Comparison of ENCODE assay signal across 9 mouse cellular contexts in the genomic region with DNA sequence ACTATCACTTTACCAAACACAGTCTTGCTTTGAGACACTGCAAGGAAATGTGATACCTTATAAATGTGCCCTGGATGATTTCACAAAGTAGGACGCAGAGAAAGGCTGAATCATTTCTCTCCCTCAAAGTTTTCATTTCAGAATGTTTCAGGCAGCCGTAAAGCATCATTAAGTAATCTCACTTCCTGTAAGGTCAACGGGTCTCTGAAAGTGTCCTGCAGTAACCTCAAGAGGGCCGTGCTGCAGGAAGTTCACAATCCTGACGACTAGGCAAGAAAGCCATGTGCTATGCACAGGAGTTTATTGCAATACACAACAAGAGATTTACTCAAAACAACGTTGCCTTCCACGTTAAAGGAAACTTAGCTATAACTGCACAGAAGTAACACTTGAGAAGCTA. TPM values are rescaled to one million over a fixed set of nuclear protein-coding genes. Genes with fewer than 3 reads are reported as not detected.
DNase-seq lines count a peak whose midpoint lies in the region; ATAC-seq and TF ChIP-seq lines count a peak whose summit lies in the region.
"Had no signal": no experiment of that assay in that cellular context is flagged by ENCODE, and none has a peak within 500 bp of the region (broad histone marks: within the 10 kb centered on the region; RNA-seq: fewer than 3 reads in every experiment).

No protein-coding gene starts in this region.

- peak overlapping the region in 1 of 2 experiments; percentile 32; a peak in 2 of 4 replicates for H3K4me3 ChIP-seq in MEL (ENCODE audit: control insufficient read depth in 1 of 2, insufficient read depth in 1 of 2, low read depth in 2 of 2, low read length in 2 of 2)
- no peak overlapping the region for H3K4me3 ChIP-seq in intestine, embryonic 15.5 days (replicated peaks)
- no peak overlapping the region for H3K4me3 ChIP-seq in midbrain, embryonic 13.5 days (replicated peaks)
- H3K4me3 ChIP-seq: liver, embryonic 15.5 days had no signal

- H3K36me3 ChIP-seq in MEL (ENCODE audit: control insufficient read depth in 1 of 2, insufficient read depth in 2 of 2, low read length in 2 of 2) = peaks cover 3 to 17% of the 10 kb centered on the region in 2 experiments
- H3K36me3 ChIP-seq in intestine, embryonic 15.5 days = no peaks in the 10 kb centered on the region
- no peaks in the 10 kb centered on the region for H3K36me3 ChIP-seq in midbrain, embryonic 13.5 days
- H3K36me3 ChIP-seq: liver, embryonic 15.5 days had no signal

- intact Hi-C loops in heart, postnatal 10 days (cut with DNase I) = loop anchor here (10.0 kb wide), 1 partner anchor 685 kb away; no protein-coding TSS in a partner anchor
- intact Hi-C loops in heart, postnatal 36 days (cut with DNase I) = no loop called here

- TF ChIP-seq POLR2A in MEL (IDR thresholded peaks at IDR 0.05; ENCODE audit: control insufficient read depth in 1 of 2, insufficient read depth in 1 of 2, low read depth in 1 of 2, low read length in 2 of 2, poor library complexity in 1 of 2) = peak in 1 of 2 experiments; percentile 36; a peak in 1 of 4 replicates

- TF ChIP-seq EP300 in MEL (IDR thresholded peaks at IDR 0.05; ENCODE audit: low read depth in 1 of 2, low read length in 2 of 2) = peak; percentile 44 to 45; a peak in 3 of 4 replicates

- H3K27ac ChIP-seq in MEL (ENCODE audit: control insufficient read depth, low read depth, low read length) = peak overlapping the region; percentile 46
- H3K27ac ChIP-seq in intestine, embryonic 15.5 days = no peak overlapping the region
- H3K27ac ChIP-seq in midbrain, embryonic 13.5 days = no peak overlapping the region
- H3K27ac ChIP-seq: liver, embryonic 15.5 days had no signal

- ATAC-seq in megakaryocyte-erythroid progenitor cell, adult 5-6 weeks (replicated peaks; ENCODE audit: low FRiP score, low TSS enrichment, poor library complexity, severe bottlenecking) = peak; percentile 52; the same call in 1 of the 2 replicates
- no peak for ATAC-seq in intestine, embryonic 15.5 days
- no peak for ATAC-seq in midbrain, embryonic 13.5 days

- TF ChIP-seq CTCF in MEL (IDR thresholded peaks at IDR 0.05 in 2 of 3, conservative IDR thresholded peaks at IDR 0.05 in 1 of 3; ENCODE audit: control insufficient read depth in 1 of 3, insufficient read depth in 1 of 3, low read depth in 2 of 3, low read length in 3 of 3, poor library complexity in 1 of 3, severe bottlenecking in 1 of 3) = no peak

- peaks cover 11% of the 10 kb centered on the region; the same call in 1 of the 2 replicates for H3K79me2 ChIP-seq in MEL (ENCODE audit: control insufficient read depth, insufficient read depth, low read length, poor library complexity)

- peaks cover 8 to 21% of the 10 kb centered on the region in 2 experiments for H3K4me1 ChIP-seq in MEL (ENCODE audit: control insufficient read depth in 1 of 2, insufficient read depth in 2 of 2, low read length in 2 of 2)
- no peaks in the 10 kb centered on the region for H3K4me1 ChIP-seq in intestine, embryonic 15.5 days (replicated peaks)
- no peaks in the 10 kb centered on the region for H3K4me1 ChIP-seq in midbrain, embryonic 13.5 days (replicated peaks)

- no peak for TF ChIP-seq RAD21 in MEL (IDR thresholded peaks at IDR 0.05; ENCODE audit: low read depth, low read length)

- H3K9ac ChIP-seq in MEL (ENCODE audit: control insufficient read depth, low read depth, low read length, poor library complexity, severe bottlenecking) = peak overlapping the region; percentile 40
- H3K9ac ChIP-seq in intestine, embryonic 15.5 days = no peak overlapping the region
- no peak overlapping the region for H3K9ac ChIP-seq in midbrain, embryonic 13.5 days (replicated peaks)
- H3K9ac ChIP-seq: liver, embryonic 15.5 days had no signal

- WGBS in intestine, embryonic 15.5 days = 42% methylated on average over 7 of the region's 7 CpGs
- WGBS in midbrain, embryonic 13.5 days = 79% methylated on average over 7 of the region's 7 CpGs

- H3K27me3 ChIP-seq in MEL (ENCODE audit: control insufficient read depth in 1 of 2, insufficient read depth in 2 of 2, low read length in 2 of 2) = no peaks in the 10 kb centered on the region
- H3K27me3 ChIP-seq in intestine, embryonic 15.5 days (replicated peaks) = no peaks in the 10 kb centered on the region
- H3K27me3 ChIP-seq in midbrain, embryonic 13.5 days = no peaks in the 10 kb centered on the region; the same call in 1 of the 2 replicates
- H3K27me3 ChIP-seq: liver, embryonic 15.5 days had no signal

- peak; percentile 15 to 16 for DNase-seq in heart, postnatal 10 days
- no peak for DNase-seq in heart, postnatal 36 days
- peak; percentile 70 for DNase-seq in MEL (ENCODE audit: low read depth, low spot score)
- peak; percentile 28 for DNase-seq in kidney, adult 9 months
- DNase-seq in ovary, postnatal 10 days (ENCODE audit: low spot score) = no peak

- H3K4me2 ChIP-seq in intestine, embryonic 15.5 days (replicated peaks) = no peak overlapping the region
- no peak overlapping the region for H3K4me2 ChIP-seq in midbrain, embryonic 13.5 days (replicated peaks)
- H3K4me2 ChIP-seq: liver, embryonic 15.5 days had no signal

- no peaks in the 10 kb centered on the region for H3K9me3 ChIP-seq in MEL (replicated peaks; ENCODE audit: insufficient read depth, low read length)
- no peaks in the 10 kb centered on the region for H3K9me3 ChIP-seq in intestine, embryonic 15.5 days
- H3K9me3 ChIP-seq in midbrain, embryonic 13.5 days = no peaks in the 10 kb centered on the region
- H3K9me3 ChIP-seq: liver, embryonic 15.5 days had no signal

TF ChIP-seq in MEL, 35 proteins besides CTCF, POLR2A, EP300 and RAD21:
- TF ChIP-seq MAZ (IDR thresholded peaks at IDR 0.05; ENCODE audit: low read depth, low read length) (no peak), ZNF384 (IDR thresholded peaks at IDR 0.05; ENCODE audit: low read depth, low read length) (no peak), POLR2AphosphoS5 (IDR thresholded peaks at IDR 0.05; ENCODE audit: borderline replicate concordance, low read depth, low read length) (no peak), GATA1 (IDR thresholded peaks at IDR 0.05; ENCODE audit: low read depth, low read length) (no peak), ZMIZ1 (IDR thresholded peaks at IDR 0.05; ENCODE audit: low read depth, low read length) (no peak), NELFE (IDR thresholded peaks at IDR 0.05; ENCODE audit: low read depth, low read length) (peak; percentile 31; the same call in 1 of the 2 replicates), HCFC1 (IDR thresholded peaks at IDR 0.05; ENCODE audit: low read depth, low read length) (no peak), GABPA (IDR thresholded peaks at IDR 0.05; ENCODE audit: low read depth, low read length) (no peak), MEF2A (IDR thresholded peaks at IDR 0.05; ENCODE audit: extremely low read depth, insufficient replicate concordance, low read depth, low read length, poor library complexity, severe bottlenecking) (no peak), MYC (IDR thresholded peaks at IDR 0.05; ENCODE audit: low read depth, low read length) (peak; percentile 86; the same call in 1 of the 2 replicates), USF2 (IDR thresholded peaks at IDR 0.05; ENCODE audit: borderline replicate concordance in 1 of 2, insufficient read depth in 1 of 2, low read depth in 1 of 2, low read length in 2 of 2) (no peak), SIN3A (IDR thresholded peaks at IDR 0.05; ENCODE audit: low read length) (peak; percentile 48; the same call in 1 of the 2 replicates), CHD1 (IDR thresholded peaks at IDR 0.05; ENCODE audit: low read depth, low read length) (no peak), TBP (IDR thresholded peaks at IDR 0.05; ENCODE audit: low read depth, low read length) (peak; percentile 52; the same call in 1 of the 2 replicates), SMC3 (IDR thresholded peaks at IDR 0.05; ENCODE audit: low read depth, low read length) (no peak), MAX (IDR thresholded peaks at IDR 0.05; ENCODE audit: low read length) (peak; percentile 73), MAFK (IDR thresholded peaks at IDR 0.05; ENCODE audit: borderline replicate concordance, low read depth, low read length) (no peak), ELF1 (IDR thresholded peaks at IDR 0.05; ENCODE audit: low read depth, low read length) (no peak), USF1 (IDR thresholded peaks at IDR 0.05; ENCODE audit: low read depth, low read length) (no peak), MXI1 (IDR thresholded peaks at IDR 0.05; ENCODE audit: low read depth, low read length) (peak; percentile 68; the same call in 1 of the 2 replicates), UBTF (IDR thresholded peaks at IDR 0.05; ENCODE audit: borderline replicate concordance, insufficient read depth, low read depth, low read length) (no peak), BHLHE40 (IDR thresholded peaks at IDR 0.05; ENCODE audit: borderline replicate concordance, low read depth, low read length) (no peak), NRF1 (IDR thresholded peaks at IDR 0.05; ENCODE audit: insufficient read depth, low read depth, low read length, poor library complexity, severe bottlenecking) (no peak), TCF12 (IDR thresholded peaks at IDR 0.05; ENCODE audit: low read depth, low read length) (no peak), CHD2 (IDR thresholded peaks at IDR 0.05; ENCODE audit: low read length) (no peak), KAT2A (conservative IDR thresholded peaks at IDR 0.05; ENCODE audit: low read depth, low read length) (no peak)

RNA-seq across cellular contexts. Expression of gene Acsl4, which starts 20.4 kb away (rescaled TPM):
- total RNA-seq in heart, postnatal 10 days (2021) = 10 to 100 TPM; 15.6 to 16.0 TPM
- total RNA-seq in heart, postnatal 36 days (2021) = 10 to 100 TPM in 1 of 2 experiments, 1 to 10 TPM in 1; 10.0 to 11.5 TPM
- 17.7 and 24.2 TPM in 2 replicates for total RNA-seq in MEL (2012; rRNA removed)
- 100 to 1,000 TPM in 1 of 2 experiments, 10 to 100 TPM in 1; 17.1 to 100 TPM for polyA plus RNA-seq in MEL (2012; ENCODE audit: insufficient read depth in 1 of 2, insufficient read length in 2 of 2, low read depth in 1 of 2, low replicate concordance in 2 of 2, missing spikeins in 1 of 2)
- 30.9 and 32.4 TPM in 2 replicates for total RNA-seq in megakaryocyte-erythroid progenitor cell, adult 5-6 weeks (2014; fragmentation: Nextera tagmentation)
- 34.2 and 43.7 TPM in 2 replicates for total RNA-seq in megakaryocyte-erythroid progenitor cell, adult 5-6 weeks (2017)
- 10.9 and 12.6 TPM in 2 replicates for polyA plus RNA-seq in intestine, embryonic 15.5 days (2015; fragmentation: Nextera tagmentation; extraction: Ambion mirVana)
- 15.3 and 18.2 TPM in 2 replicates for polyA plus RNA-seq in midbrain, embryonic 13.5 days (2015; fragmentation: Nextera tagmentation; extraction: Ambion mirVana)

Comparison
In these comparisons a context has a peak if more than half of its experiments do, and no peak if none do; other contexts are left out.
1. DNase-seq: peak in heart, postnatal 10 days (2 of 2), MEL (single experiment) and kidney, adult 9 months (single experiment); none in heart, postnatal 36 days (0 of 2) and ovary, postnatal 10 days (single experiment).